Mouse (Mus musculus) lung, postnatal 0 days (tissue): ENCODE data around the gene Creb3l1.

ENCODE experiments used
- CTCF ChIP-seq: IDR thresholded peaks from 2 replicates; pipeline ENCODE4 v1.5.1; 2016; ENCODE audit warnings: antibody characterized with exemption, mild to moderate bottlenecking
- EP300 ChIP-seq: IDR thresholded peaks from 2 replicates; pipeline ENCODE4 v1.6.1; 2016; ENCODE audit warnings: antibody characterized with exemption, mild to moderate bottlenecking, control low read depth

DNA sequence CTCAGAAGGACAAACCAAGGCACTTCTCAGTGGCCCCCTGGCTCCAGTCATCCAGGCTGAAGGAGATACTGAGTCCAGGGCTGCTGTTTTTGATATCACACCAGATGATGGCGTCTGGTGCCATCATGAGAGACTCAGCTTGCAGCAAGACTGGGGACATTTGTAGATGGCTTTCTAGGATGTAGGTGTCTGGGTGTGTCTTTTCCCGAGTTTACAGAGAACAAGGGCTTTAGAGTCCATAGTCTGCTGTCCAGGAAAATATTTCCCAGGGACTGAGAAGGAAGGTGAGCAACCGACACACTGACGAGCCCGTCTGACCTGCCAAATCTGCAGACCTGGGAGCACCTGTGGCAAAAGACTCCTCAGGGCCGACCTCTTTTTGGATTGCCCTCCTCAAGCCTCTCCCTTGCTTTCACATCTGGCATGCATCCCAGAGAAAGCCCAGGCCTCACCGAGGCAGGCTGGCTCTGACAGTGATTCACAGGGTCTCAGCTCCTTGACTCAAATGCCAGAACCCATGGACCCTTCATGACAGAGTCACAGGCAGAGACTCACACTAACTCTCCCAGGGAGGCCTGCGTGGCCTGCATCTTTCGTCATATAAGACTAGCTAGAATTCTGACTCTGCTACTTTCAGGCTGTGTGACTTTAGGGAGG, 23.9 kb upstream of the Creb3l1 start:
- no peak for TF ChIP-seq CTCF
- TF ChIP-seq EP300: no peak
